Mouse (Mus musculus) macrophage (primary cell): Measurements from ENCODE around the gene Cnot2. TPM values are rescaled to one million over a fixed set of nuclear protein-coding genes. Genes with fewer than 3 reads are reported as not detected.

Source experiments
- H3K27ac ChIP-seq: fragments of 350-480 bp; formaldehyde crosslinking; 2 replicates; pipeline ENCODE4 v1.9.0; 2021
- H3K36me3 ChIP-seq: fragments of 350-480 bp; formaldehyde crosslinking; 2 replicates; pipeline ENCODE4 v1.9.0; 2021; ENCODE audit errors: inconsistent target
- H3K4me3 ChIP-seq: fragments of 350-480 bp; formaldehyde crosslinking; 2 replicates; pipeline ENCODE4 v1.9.0; 2021; ENCODE audit errors: inconsistent target
- H3K79me2 ChIP-seq: fragments of 350-480 bp; formaldehyde crosslinking; 2 replicates; pipeline ENCODE4 v1.9.0; 2021; ENCODE audit errors: inconsistent target
- WGBS: methylation state at CpG from one replicate; pipeline ENCODE4 v1.1.7; 2026; ENCODE audit warnings: inconsistent platforms; ENCODE audit not compliant: missing documents; 5-methylcytosine and 5-hydroxymethylcytosine counted together
- polyA plus RNA-seq: library from polyadenylated mRNA; stranded (reverse); fragments of 250-400 nt; gene quantifications from 3 replicates; pipeline ENCODE4 v1.2.4, GENCODE M21; 2018; ENCODE audit warnings: inconsistent platforms

Cnot2 gene
- polyA plus RNA-seq, 1 experiment from 2014 or later = 51.4 TPM

DNA sequence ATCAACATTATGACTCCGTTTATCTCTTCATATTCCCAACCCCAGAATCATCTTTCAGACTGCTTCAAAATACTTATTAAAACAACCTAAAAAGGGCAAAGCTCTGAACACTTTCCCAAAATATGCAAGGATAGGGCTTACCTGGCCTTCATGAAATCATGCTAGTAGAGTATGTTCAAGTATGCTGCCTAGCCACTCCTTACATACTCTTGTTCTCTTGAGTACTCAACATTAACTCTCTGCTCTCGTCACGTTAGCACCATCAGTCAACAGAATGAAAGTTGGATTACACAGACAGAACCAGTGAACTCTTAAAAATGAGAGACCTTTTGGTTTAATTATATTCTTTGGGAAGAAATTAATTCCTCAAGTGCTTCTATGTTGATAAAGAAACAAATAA lies 43.8 kb downstream of the Cnot2 start:
- H3K4me3 ChIP-seq = no peak overlapping the region
- WGBS = 89% methylated on average over 3 of the region's 3 CpGs
- H3K79me2 ChIP-seq = peaks cover 99% of the 10 kb centered on the region
- 0 out of 2 replicates have a peak, but pooled peaks cover 3% of the 10 kb centered on the region for H3K36me3 ChIP-seq
- no peak overlapping the region for H3K27ac ChIP-seq

DNA sequence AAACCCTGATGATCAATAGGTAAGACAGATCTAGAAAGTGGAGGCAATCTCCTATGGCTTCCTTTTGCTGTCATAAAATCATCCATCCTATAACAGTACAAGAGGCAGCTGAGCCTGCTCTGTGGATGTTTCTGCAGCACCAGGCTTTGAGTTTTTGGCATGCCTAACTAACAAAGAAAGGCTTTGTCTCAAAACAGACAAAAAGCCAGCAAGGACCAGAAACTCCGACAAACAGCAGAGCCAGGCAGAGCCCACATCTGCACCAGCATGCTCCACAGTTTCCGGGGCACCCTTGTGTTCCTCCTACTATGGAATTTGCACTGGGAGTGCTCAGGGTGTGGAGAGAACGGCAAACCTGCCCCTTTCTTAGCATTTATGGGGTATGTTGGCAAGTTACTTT lies 47.0 kb downstream of the Cnot2 start:
- WGBS = 94% methylated on average over 3 of the region's 3 CpGs

DNA sequence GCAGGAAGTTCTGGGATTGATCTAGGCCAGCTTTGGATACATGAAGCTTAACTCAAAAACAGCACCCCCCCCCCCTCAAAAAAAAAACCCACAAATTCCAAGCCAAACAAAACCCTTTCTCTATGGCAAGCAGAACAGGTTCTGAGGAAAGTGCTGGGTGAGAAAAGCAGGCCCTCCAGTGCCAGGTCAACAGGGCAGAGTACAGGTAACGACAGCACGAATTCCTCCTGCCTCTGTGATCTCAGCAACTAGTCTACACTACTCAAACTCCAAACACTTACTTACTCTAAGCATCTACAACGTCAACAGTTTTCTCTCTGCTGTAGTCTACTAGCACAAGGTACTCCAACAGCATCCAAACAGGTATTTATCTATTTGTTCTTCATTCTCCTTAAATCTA lies 48.8 kb downstream of the Cnot2 start:
- no peak overlapping the region for H3K4me3 ChIP-seq
- peaks cover 6% of the 10 kb centered on the region; the same call in 1 of the 2 replicates for H3K36me3 ChIP-seq
- no peak overlapping the region for H3K27ac ChIP-seq
- H3K79me2 ChIP-seq = peaks cover 80% of the 10 kb centered on the region; the same call in 1 of the 2 replicates
- 96% methylated on average over 3 of the region's 3 CpGs for WGBS

More for the DNA sequence above, 47.0 kb downstream of the Cnot2 start:
- peaks cover 89% of the 10 kb centered on the region; the same call in 1 of the 2 replicates for H3K79me2 ChIP-seq
- no peak overlapping the region for H3K4me3 ChIP-seq
- 0 out of 2 replicates have a peak, but pooled peaks cover 3% of the 10 kb centered on the region for H3K36me3 ChIP-seq
- H3K27ac ChIP-seq = no peak overlapping the region

DNA sequence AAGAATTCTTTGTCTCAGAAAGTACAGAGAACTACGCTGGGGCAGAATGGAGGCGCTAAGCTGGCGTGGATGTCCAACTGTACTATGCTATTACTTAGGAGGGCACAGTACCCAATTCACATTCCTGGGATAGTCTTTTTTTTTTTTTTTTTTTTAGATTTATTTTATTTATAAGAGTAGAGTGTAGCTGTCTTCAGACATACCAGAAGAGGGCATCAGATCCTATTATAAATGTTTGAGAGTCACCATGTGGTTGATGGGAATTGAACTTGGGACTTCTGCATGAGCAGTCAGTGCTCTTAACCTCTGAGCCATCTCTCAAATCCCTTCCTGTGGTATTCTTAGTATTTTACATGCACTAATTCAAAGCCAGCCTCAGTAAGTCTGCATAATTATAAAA lies 50.2 kb downstream of the Cnot2 start:
- 92% methylated on average over 3 of the region's 3 CpGs for WGBS
- peaks cover 71% of the 10 kb centered on the region; the same call in 1 of the 2 replicates for H3K79me2 ChIP-seq
- H3K27ac ChIP-seq = no peak overlapping the region
- no peak overlapping the region for H3K4me3 ChIP-seq
- peaks cover 7% of the 10 kb centered on the region; the same call in 1 of the 2 replicates for H3K36me3 ChIP-seq

DNA sequence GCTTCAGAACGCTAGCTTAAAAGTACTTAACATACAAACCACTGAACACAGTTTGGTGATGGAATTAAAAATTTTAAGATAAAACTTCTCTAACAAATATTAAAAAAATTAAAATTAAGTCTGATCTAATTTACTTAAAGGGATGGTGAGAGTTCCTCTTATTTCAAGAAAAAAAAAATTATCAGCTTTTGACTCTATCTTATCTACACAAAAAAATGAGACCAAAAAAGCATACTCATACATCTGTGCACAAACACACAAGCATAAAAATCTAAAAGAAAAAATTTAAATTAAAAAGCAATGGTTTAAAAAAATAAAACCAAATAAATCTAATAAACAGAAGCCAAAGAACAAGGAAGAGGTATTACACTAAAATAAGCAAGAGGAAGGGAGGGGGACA lies 61.7 kb downstream of the Cnot2 start:
- H3K36me3 ChIP-seq = no peaks in the 10 kb centered on the region
- WGBS = 100% methylated on average over 1 of the region's 1 CpGs
- H3K79me2 ChIP-seq = peaks cover 64% of the 10 kb centered on the region; the same call in 1 of the 2 replicates
- H3K4me3 ChIP-seq = no peak overlapping the region
- no peak overlapping the region for H3K27ac ChIP-seq

DNA sequence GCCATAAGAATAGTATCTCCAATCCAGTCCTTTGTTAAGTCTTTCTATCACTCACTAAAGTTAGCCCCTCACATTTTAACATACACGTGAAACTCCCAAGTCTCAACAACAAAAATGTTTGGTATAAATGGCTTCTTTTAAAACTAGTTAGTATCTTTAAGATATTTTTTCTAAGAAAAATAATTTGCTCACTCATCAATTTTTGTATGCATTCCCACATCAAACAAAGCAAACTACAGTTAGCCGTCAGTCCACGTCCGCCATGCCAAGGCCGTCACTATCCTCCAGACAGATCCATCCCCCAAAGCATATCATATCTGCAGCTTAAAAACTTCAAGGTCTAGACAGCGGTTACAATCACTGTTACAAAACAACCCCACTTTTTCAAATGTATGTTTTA lies 65.7 kb downstream of the Cnot2 start:
- 96% methylated on average over 6 of the region's 6 CpGs for WGBS
- H3K27ac ChIP-seq = no peak overlapping the region
- peaks cover 71% of the 10 kb centered on the region; the same call in 1 of the 2 replicates for H3K79me2 ChIP-seq
- H3K4me3 ChIP-seq = no peak overlapping the region
- H3K36me3 ChIP-seq = no peaks in the 10 kb centered on the region

DNA sequence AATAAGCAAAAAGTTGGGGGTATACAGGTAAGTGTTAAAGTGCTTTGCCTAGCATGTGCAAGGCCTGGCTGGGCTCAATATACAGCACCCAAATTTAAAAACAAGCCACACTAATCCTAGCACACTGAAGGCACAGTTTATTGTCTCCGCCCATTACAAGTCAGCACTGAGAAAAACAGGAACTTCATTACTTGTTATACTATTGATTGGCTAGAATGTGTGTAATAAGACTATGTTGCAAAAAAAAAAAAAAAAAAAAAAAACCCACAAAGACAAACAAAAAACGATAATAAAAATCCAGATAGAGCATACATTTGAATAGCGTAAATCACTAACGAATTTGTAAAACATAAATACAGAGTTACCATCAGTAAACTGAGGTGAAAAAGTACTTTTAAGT lies 66.2 kb downstream of the Cnot2 start:
- Histone ChIP-seq H3K36me3 (no peaks in the 10 kb centered on the region), H3K4me3 (no peak overlapping the region), H3K79me2 (peaks cover 71% of the 10 kb centered on the region), H3K27ac (no peak overlapping the region)
- WGBS = 67% methylated on average over 4 of the region's 4 CpGs

DNA sequence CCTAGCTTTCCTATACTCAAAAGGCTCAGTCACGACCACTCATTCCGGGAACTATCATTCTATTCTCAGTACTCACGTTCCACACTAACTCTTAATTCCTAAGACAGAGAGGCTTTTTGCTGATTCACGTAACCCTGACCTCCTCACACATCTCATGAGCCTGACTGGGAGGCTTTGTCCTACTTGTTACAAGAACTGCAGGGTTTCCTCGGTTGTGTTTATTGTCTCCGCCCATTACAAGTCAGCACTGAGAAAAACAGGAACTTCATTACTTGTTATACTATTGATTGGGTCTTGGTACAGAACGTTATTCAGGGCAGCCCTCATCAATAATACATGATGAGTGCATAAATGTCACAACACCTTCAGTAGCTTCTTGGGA lies 68.1 kb downstream of the Cnot2 start:
- Histone ChIP-seq H3K36me3 (no peaks in the 10 kb centered on the region), H3K79me2 (peaks cover 69% of the 10 kb centered on the region), H3K4me3 (no peak overlapping the region), H3K27ac (no peak overlapping the region)
- WGBS = 57% methylated on average over 7 of the region's 7 CpGs

DNA sequence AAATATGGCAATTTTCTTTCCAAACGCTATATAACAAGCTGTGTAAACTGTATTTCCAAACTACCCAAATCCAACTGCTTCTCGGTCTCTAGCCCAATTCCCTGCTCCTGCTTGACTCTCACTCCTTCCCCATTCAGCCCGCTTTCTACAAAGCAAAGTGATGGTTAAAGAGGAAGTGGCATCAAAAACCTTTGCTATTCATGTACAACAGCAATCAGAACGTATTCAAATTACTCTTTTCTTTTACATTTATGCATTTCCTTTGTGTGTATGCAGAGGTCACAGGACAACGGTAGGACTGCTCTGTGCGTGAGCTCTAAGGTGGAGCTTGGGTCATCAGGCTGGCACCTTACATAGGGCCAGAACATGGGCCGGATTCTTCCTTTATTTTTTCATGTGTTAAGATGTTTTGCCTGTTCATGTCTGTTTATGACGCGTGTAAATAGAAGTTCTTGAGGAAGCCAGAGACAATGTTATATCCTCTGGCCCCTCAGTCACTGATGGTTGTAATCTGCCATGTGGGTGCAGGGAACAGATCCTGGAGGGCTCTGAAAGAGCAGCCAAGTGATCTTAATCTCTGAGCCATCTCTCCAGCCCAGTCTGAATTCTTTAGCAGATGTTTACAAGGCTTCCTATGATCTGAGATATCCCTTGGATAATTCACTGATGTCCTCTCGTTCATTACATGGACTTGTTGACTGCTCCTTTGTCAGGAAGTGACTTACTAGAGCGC lies 68.6 kb downstream of the Cnot2 start:
- Histone ChIP-seq H3K27ac (no peak overlapping the region), H3K36me3 (no peaks in the 10 kb centered on the region), H3K79me2 (peaks cover 67% of the 10 kb centered on the region), H3K4me3 (no peak overlapping the region)
- 79% methylated on average over 11 of the region's 11 CpGs for WGBS

DNA sequence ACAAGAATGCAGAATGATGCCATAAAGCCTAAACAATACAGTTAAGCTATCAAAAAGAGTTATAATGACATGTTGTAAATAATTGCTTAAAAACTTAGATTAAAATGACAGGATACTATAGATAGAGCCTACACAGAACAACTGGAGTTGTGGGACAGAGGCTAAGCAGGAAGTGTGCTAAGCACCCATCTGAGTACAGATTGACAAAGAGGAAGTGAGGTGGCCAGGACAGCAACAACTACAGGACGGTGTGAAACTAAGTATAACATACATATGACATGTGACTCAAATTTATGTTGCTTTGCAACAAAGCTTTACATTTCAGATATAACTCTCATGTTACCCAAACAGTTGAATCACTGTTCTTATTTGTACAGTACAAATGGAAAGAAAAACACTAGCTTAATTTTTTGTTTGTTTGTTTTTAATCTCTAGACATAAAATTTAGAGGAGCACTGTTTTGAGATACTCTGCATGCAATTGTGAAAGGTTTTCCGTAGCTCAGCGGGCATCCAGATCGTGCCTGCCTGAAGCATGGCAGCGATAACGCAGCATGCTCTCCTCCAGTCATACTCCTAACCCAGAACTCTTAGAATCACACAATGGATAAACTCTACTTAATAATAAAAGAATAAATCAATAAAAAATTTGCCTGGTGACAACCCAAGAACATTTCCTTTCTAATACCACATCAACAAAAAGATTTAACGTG lies 75.9 kb downstream of the Cnot2 start:
- WGBS = 63% methylated on average over 7 of the region's 7 CpGs
- Histone ChIP-seq H3K36me3 (0 out of 2 replicates have a peak, but pooled peaks cover 10% of the 10 kb centered on the region), H3K4me3 (no peak overlapping the region), H3K27ac (no peak overlapping the region), H3K79me2 (peaks cover 21% of the 10 kb centered on the region)

DNA sequence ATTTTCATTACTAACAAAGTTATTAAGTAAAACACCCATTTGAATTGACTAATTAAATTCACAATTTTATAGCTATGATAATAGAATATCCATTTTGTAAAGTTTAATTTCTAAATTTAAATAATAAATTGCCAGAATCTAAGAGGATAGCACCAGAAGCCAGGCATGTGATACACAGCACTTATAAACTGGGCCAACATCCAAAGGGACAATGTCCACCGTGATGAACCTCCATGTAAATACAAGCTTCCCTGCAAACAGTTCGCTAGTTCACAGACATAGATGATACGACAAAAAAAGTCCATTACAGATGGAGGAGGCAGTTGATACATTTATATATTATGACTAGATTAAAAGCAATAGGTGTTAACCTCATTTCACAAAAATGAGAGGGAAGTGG lies 88.5 kb downstream of the Cnot2 start:
- no peak overlapping the region for H3K4me3 ChIP-seq
- no peaks in the 10 kb centered on the region for H3K79me2 ChIP-seq
- H3K36me3 ChIP-seq = peaks cover 53% of the 10 kb centered on the region
- no peak overlapping the region for H3K27ac ChIP-seq
- WGBS = 100% methylated on average over 3 of the region's 3 CpGs

DNA sequence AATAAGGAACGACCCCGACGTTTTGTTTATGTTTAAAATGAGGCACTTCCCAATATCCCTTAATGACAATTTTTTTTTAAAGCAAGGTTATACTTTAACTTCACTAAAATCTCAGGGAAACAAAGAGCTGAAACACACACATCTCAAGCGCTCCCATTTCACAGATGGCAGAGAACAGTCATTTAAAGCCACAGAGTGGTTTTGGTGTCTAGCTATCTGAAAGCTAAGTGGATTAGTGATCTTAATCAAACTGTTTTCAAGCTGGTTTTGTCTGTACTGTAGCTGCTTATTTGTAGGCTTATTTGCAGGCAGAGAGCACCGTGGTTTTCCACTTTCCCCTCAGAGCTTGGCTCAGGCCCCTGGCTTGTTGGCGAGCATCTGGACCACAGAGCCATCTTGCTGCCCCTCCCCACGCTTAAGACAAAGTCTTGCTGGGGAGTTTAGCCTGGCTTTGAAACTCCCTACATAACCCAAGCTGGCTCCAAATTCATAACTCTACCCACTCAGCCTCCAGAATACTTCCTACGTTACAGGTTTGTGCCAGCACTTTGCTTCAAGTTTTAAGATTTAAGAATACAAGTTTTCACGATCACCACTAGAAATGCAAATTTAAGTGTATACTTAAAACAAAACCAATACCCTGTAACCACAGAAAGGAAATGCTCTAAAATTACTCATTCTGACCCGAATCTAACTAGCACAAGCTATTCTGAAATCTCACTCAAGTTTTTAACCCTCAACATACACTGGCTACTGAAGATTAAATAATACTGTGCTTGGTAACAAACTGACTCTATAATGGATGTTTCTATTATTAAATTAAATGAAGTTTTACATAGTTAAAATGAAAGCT lies 94.2 kb downstream of the Cnot2 start:
- no peaks in the 10 kb centered on the region for H3K79me2 ChIP-seq
- WGBS = 58% methylated on average over 10 of the region's 10 CpGs
- no peak overlapping the region for H3K4me3 ChIP-seq
- peaks cover 26% of the 10 kb centered on the region for H3K36me3 ChIP-seq
- H3K27ac ChIP-seq = no peak overlapping the region

DNA sequence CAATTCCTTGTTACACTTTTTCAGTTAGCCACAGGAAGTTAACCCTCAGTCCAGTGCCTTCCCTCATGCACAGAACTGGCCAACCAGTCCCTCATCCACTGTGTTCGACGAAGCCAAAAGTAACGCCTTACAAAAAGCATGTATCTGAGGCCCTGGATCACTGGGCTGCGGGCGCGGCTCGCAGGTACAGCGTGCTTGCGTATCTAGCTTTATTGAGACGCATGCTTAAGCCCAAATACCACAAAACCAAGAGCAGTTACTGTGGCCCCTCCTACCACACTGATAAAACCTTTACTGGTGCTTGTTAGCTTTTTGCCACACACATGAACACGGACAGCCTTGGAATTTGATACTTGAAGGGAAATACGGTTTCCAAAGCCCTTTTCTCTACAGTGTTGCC lies 99.4 kb downstream of the Cnot2 start:
- H3K36me3 ChIP-seq = peaks cover 19% of the 10 kb centered on the region
- no peak overlapping the region for H3K27ac ChIP-seq
- 93% methylated on average over 12 of the region's 12 CpGs for WGBS

DNA sequence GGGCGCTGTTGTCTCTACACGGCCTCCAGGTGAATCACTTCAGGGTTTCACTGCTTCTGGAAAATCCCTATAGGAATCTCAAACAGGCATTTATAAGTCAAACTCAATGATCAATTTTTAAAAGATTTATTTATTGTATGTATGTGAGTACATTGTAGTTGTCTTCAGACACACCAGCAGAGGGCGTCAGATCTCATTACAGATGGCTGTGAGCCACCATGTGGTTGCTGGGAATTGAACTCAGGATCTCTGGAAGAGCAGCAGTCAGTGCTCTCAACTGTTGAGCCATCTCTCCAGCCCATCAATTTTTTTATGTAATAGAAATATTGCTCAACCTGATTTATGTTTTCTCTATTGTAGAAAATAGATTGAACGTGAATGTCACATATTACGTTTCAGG lies 100.3 kb downstream of the Cnot2 start:
- H3K36me3 ChIP-seq = peaks cover 15% of the 10 kb centered on the region
- H3K4me3 ChIP-seq = no peak overlapping the region
- WGBS = 91% methylated on average over 5 of the region's 5 CpGs
- H3K79me2 ChIP-seq = no peaks in the 10 kb centered on the region
- H3K27ac ChIP-seq = no peak overlapping the region

More for the DNA sequence above, 99.4 kb downstream of the Cnot2 start:
- H3K79me2 ChIP-seq = no peaks in the 10 kb centered on the region
- no peak overlapping the region for H3K4me3 ChIP-seq
